Mouse (Mus musculus) megakaryocyte, embryonic 14.5 days (primary cell): ENCODE data around the gene Col4a2.

Experiments used
- FLI1 ChIP-seq: IDR thresholded peaks from 2 replicates; pipeline ENCODE4 v1.6.1; 2012; ENCODE audit warnings: low read length, inconsistent platforms, mixed read lengths
- GATA1 ChIP-seq: IDR thresholded peaks from 3 replicates; pipeline ENCODE4 v1.6.1; 2012; ENCODE audit warnings: mixed read lengths, low read length, inconsistent platforms, borderline replicate concordance

GRCm38 (mm10) chr8:11469095-11469494 lies 156.5 kb downstream of the Col4a2 start:
- TF ChIP-seq GATA1: no peak
- no peak for TF ChIP-seq FLI1
